ENCODE assay signal across 11 mouse cellular contexts in genomic region chr6:118605974-118606373, GRCm38 (mm10). TPM values are rescaled to one million over a fixed set of nuclear protein-coding genes. Genes with fewer than 3 reads are reported as not detected.
DNase-seq lines count a peak whose midpoint lies in the region; ATAC-seq and TF ChIP-seq lines count a peak whose summit lies in the region.
"Had no signal": no experiment of that assay in that cellular context is flagged by ENCODE, and none has a peak within 500 bp of the region (broad histone marks: within the 10 kb centered on the region; RNA-seq: fewer than 3 reads in every experiment).

No protein-coding gene starts in this region.

- H3K9ac ChIP-seq in heart, adult 2 months (ENCODE audit: low read depth, low read length), result no peak overlapping the region
- H3K9ac ChIP-seq in midbrain, embryonic 11.5 days (ENCODE audit: low read length), result no peak overlapping the region
- H3K9ac ChIP-seq in midbrain, embryonic 13.5 days (replicated peaks), result no peak overlapping the region
- H3K9ac ChIP-seq: hindbrain, embryonic 14.5 days; neural tube, embryonic 12.5 days had no signal

- H3K36me3 ChIP-seq in heart, adult 2 months (ENCODE audit: control insufficient read depth, insufficient read depth, low read length), result no peaks in the 10 kb centered on the region
- H3K36me3 ChIP-seq in midbrain, embryonic 11.5 days (ENCODE audit: control insufficient read depth, insufficient read depth, low read length), result no peaks in the 10 kb centered on the region
- peaks cover 18% of the 10 kb centered on the region for H3K36me3 ChIP-seq in midbrain, embryonic 13.5 days

- H3K9me3 ChIP-seq in midbrain, embryonic 11.5 days (ENCODE audit: control insufficient read depth, low read length), result no peaks in the 10 kb centered on the region
- no peaks in the 10 kb centered on the region for H3K9me3 ChIP-seq in midbrain, embryonic 13.5 days
- H3K9me3 ChIP-seq: limb, embryonic 10.5 days; neural tube, embryonic 12.5 days had no signal

- no peaks in the 10 kb centered on the region for H3K27me3 ChIP-seq in heart, adult 2 months (ENCODE audit: control insufficient read depth, insufficient read depth, low read length)
- H3K27me3 ChIP-seq in midbrain, embryonic 11.5 days (ENCODE audit: control insufficient read depth, insufficient read depth, low read length), result no peaks in the 10 kb centered on the region
- no peaks in the 10 kb centered on the region for H3K27me3 ChIP-seq in midbrain, embryonic 13.5 days
- H3K27me3 ChIP-seq: neural tube, embryonic 12.5 days had no signal

- H3K27ac ChIP-seq in heart, adult 2 months, result no peak overlapping the region
- H3K27ac ChIP-seq in midbrain, embryonic 11.5 days (ENCODE audit: low read depth, low read length), result no peak overlapping the region
- H3K27ac ChIP-seq in midbrain, embryonic 13.5 days, result no peak overlapping the region
- H3K27ac ChIP-seq: hindbrain, embryonic 14.5 days; limb, embryonic 10.5 days; neural tube, embryonic 12.5 days had no signal

- intact Hi-C loops in heart, adult 2 months (cut with DNase I), result no loop called here
- intact Hi-C loops in heart, postnatal 14 days (cut with DNase I), result no loop called here

- ATAC-seq in midbrain, embryonic 11.5 days (ENCODE audit: low FRiP score), result no peak
- ATAC-seq in midbrain, embryonic 13.5 days, result no peak

- no peak for TF ChIP-seq POLR2A in heart, adult 2 months (IDR thresholded peaks at IDR 0.05; ENCODE audit: insufficient read depth, low read depth, low read length)

- no peak for DNase-seq in heart, adult 2 months
- no peak for DNase-seq in heart, postnatal 14 days
- peak; percentile 61 for DNase-seq in midbrain, embryonic 11.5 days (ENCODE audit: low spot score, missing footprints)
- DNase-seq in MEL-GATA-1-ER (ENCODE audit: extremely low read depth, low read depth) (peak; percentile 3), adipocyte (ENCODE audit: low spot score) (no peak)
- DNase-seq in cerebellum, postnatal 25 days, result peak; percentile 50 to 67
- no peak for DNase-seq in layer of hippocampus, postnatal 10 days (ENCODE audit: low spot score in 2 of 2)

- TF ChIP-seq CTCF in heart, adult 2 months (IDR thresholded peaks at IDR 0.05), result peak; percentile 42

- H3K79me2 ChIP-seq in heart, adult 2 months (replicated peaks; ENCODE audit: control insufficient read depth, insufficient read depth, low read length), result no peaks in the 10 kb centered on the region

- 69% methylated on average over 7 of the region's 7 CpGs for WGBS in heart, adult 2 months
- 74% methylated on average over 7 of the region's 7 CpGs for WGBS in midbrain, embryonic 11.5 days
- WGBS in midbrain, embryonic 13.5 days, result 74% methylated on average over 7 of the region's 7 CpGs

- TF ChIP-seq EP300 in heart, adult 2 months (IDR thresholded peaks at IDR 0.05; ENCODE audit: insufficient read depth, low read depth, low read length), result no peak

- no peak overlapping the region for H3K4me3 ChIP-seq in heart, adult 2 months
- no peak overlapping the region for H3K4me3 ChIP-seq in midbrain, embryonic 11.5 days (ENCODE audit: low read depth, low read length)
- H3K4me3 ChIP-seq in midbrain, embryonic 13.5 days (replicated peaks), result no peak overlapping the region
- H3K4me3 ChIP-seq: limb, embryonic 10.5 days; neural tube, embryonic 12.5 days had no signal

- H3K4me2 ChIP-seq in midbrain, embryonic 11.5 days, result no peak overlapping the region
- no peak overlapping the region for H3K4me2 ChIP-seq in midbrain, embryonic 13.5 days (replicated peaks)
- H3K4me2 ChIP-seq: hindbrain, embryonic 14.5 days; neural tube, embryonic 12.5 days had no signal

- H3K4me1 ChIP-seq in heart, adult 2 months (ENCODE audit: control insufficient read depth, insufficient read depth, low read length), result peaks cover 1% of the 10 kb centered on the region; the same call in 1 of the 2 replicates
- H3K4me1 ChIP-seq in midbrain, embryonic 11.5 days (ENCODE audit: control insufficient read depth, insufficient read depth, low read length), result no peaks in the 10 kb centered on the region
- no peaks in the 10 kb centered on the region for H3K4me1 ChIP-seq in midbrain, embryonic 13.5 days (replicated peaks)
- H3K4me1 ChIP-seq: limb, embryonic 10.5 days; neural tube, embryonic 12.5 days had no signal

RNA-seq across cellular contexts. Expression of gene Ankrd26, which starts 43.9 kb away (rescaled TPM):
- 1 to 10 TPM; 1.7 to 2.2 TPM for total RNA-seq in heart, adult 2 months (2021)
- polyA plus RNA-seq in heart, adult 2 months (2012; rRNA removed), result 0.49 and 0.79 TPM in 2 replicates
- total RNA-seq in heart, postnatal 14 days (2021), result 1 to 10 TPM; 2.4 to 4.1 TPM
- 21.8 and 23.3 TPM in 2 replicates for polyA plus RNA-seq in midbrain, embryonic 11.5 days (2014; fragmentation: Nextera tagmentation; extraction: Ambion mirVana)
- 17.5 and 19.9 TPM in 2 replicates for polyA plus RNA-seq in midbrain, embryonic 13.5 days (2015; fragmentation: Nextera tagmentation; extraction: Ambion mirVana)
- total RNA-seq in layer of hippocampus, postnatal 10 days (2021), result 1 to 10 TPM; 6.6 to 8.8 TPM

Comparison
In these comparisons a context has a peak if more than half of its experiments do, and no peak if none do; other contexts are left out.
1. DNase-seq: peak in midbrain, embryonic 11.5 days (single experiment), MEL-GATA-1-ER (single experiment) and cerebellum, postnatal 25 days (2 of 2); none in heart, adult 2 months (0 of 2), heart, postnatal 14 days (0 of 2), layer of hippocampus, postnatal 10 days (0 of 2) and adipocyte (single experiment).